Mouse (Mus musculus) adrenal gland, adult 2 months (tissue): ENCODE measurements around the gene Siah3. TPM values are rescaled to one million over a fixed set of nuclear protein-coding genes. Genes with fewer than 3 reads are reported as not detected.
A peak's percentile ranks its signal among the peaks of the same experiment; 100 is the strongest.

Experiments used
- DNase-seq: peaks from one replicate; pipeline ENCODE4 v3.0.0; 2021
- polyA plus RNA-seq: library from polyadenylated mRNA; depleted of rRNA; stranded (reverse); fragments of >200 nt; gene quantifications from 2 replicates; pipeline ENCODE4 v1.2.3, GENCODE M21; 2012; rRNA removed
- total RNA-seq, 2 experiments: library from RNA; stranded (reverse); gene quantifications; 2 replicates each; pipeline ENCODE4 v1.2.3; 2021

Gene Siah3
- total and polyA plus RNA-seq, 3 experiments, result 0.09 to 0.21 (median 0.13) TPM

GRCm38 (mm10) chr14:75519668-75520067 is 63.9 kb downstream of the Siah3 start:
- DNase-seq, result no peak

- DNase-seq, result no peak
Measured at GRCm38 (mm10) chr14:75524648-75525047, 68.9 kb downstream of the Siah3 start.

- DNase-seq, result no peak
Measured at GRCm38 (mm10) chr14:75525376-75526145, 69.8 kb downstream of the Siah3 start.

DNA sequence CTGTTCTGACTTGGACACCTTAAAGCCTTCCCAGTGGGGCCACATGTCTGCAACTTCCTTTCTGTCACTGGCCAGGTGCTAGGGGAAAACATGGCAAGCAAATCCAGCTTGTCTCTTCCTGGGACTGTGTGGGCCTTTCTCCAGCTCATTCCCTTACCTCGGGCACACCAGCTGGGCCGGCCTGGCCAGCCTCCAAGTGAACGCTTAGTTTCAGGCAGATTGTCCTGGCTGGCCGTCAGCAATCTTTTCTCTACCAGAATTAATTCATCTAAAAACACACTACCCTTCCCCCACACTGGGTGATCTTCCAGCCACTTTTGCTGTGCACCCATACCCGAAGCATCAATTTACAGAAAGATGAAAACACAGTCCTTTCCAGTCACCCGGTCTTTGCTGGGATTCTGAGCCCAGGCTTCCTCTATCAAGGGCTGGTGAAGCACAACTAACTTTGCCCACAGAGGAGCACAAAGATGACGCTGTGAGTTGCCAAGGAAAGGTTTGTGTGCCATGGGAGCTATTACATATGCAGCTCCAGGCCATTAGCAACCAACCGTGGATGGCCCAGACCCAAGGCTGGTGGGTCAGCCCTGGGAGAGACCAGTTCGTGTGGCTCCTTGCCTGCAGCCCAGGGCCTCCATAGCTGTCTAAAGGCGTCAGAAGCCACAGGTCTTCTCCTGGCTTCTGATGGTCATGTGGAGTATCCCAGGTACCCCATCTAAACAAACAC is 71.8 kb downstream of the Siah3 start:
- DNase-seq, result peak; percentile 31

GRCm38 (mm10) chr14:75530815-75531353 is 75.1 kb downstream of the Siah3 start:
- no peak for DNase-seq

GRCm38 (mm10) chr14:75539205-75539604 is 83.4 kb downstream of the Siah3 start:
- no peak for DNase-seq

GRCm38 (mm10) chr14:75540216-75540995 is 84.6 kb downstream of the Siah3 start:
- DNase-seq, result no peak

- DNase-seq, result no peak
Measured at GRCm38 (mm10) chr14:75540996-75541350, 85.2 kb downstream of the Siah3 start.

DNA sequence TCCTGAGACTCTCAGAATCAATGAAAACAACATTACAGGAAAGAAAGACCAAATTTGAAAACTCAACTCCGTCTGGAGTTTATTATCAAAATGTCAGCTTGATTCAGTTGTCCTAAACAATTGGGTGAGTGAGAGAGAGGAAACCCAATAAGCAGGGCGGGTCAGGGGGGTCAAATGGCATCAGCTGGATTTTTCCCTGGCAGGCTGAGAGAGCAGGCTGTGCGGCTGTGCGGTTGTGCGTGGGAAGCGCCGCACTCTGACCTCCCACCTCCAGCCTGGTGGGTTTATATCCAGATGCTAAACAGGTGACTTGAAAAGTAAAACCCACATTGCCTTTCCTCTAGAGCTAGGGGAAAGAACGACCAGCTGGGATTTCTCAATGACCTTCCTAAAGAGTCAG is 85.9 kb downstream of the Siah3 start:
- DNase-seq, result no peak

DNA sequence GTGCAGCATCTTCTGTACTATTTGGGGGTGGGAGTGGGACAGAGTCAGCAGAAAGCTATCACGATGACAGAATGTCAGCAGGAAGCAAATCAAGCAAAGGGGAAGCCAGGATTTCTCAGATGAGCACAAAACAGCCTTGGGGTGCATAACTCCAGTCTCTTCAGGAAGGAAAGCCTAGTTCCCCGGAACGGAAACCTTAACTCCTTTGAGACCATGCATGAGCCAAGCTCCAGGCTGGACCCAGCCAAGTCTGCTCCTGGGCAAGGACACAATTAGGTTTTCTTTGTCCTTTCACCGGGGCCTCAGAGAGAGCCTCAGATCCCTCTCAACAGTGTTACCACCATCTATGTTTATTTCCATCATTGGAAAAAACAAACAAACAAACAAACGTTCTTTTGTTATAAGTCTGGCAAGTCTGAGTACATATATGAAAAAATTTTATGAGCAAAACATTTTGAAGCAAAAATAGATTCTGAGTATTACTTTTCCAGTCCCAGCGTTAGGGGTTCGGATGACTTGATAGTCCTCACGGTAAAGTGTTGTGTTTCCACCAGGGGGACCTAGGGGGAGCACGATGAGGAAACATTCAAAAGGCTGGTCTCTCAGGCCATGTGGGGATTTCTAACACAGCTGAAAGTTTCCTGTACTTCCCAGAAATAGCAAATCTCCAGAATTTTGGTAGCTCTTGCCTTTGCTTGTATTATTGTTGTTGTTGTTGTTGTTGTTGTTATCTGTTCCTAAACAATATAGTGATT is 106.0 kb downstream of the Siah3 start:
- DNase-seq, result peak; percentile 2

GRCm38 (mm10) chr14:75565534-75566140 is 109.9 kb downstream of the Siah3 start:
- peak; percentile 44 for DNase-seq

- DNase-seq, result no peak
Measured at GRCm38 (mm10) chr14:75566303-75566702, 110.5 kb downstream of the Siah3 start.

DNA sequence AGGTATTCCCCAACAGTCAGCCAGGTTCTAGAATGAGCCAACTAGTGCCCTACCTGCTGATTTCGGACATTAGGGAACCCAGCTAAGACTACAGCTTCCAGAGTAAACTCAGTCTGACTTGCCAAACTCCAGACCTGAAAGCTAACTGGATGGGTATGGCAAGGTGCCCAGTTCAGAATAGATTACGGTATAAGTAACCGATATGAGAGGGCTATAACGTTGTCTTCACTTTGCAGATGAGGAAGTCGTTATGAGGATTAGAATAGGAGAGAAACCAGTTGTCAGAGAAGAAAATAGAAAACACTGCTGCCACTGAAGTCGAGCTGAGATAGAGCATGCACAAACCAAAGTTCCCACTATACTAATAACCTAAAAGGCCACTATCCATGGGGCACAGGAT is 123.2 kb downstream of the Siah3 start:
- DNase-seq, result no peak

Other genes with a start within 250 kb of the Siah3 start
- 1 to 10 TPM in 1 of 2 experiments, not detected in 1; 1.3 TPM for gene Cpb2, start 213.7 kb upstream of the Siah3 start, total RNA-seq
- gene Cpb2, start 213.7 kb upstream of the Siah3 start, polyA plus RNA-seq, result not detected in 2 replicates
- gene Zc3h13, start 171.6 kb upstream of the Siah3 start, total RNA-seq, result 10 to 100 TPM; 27.5 to 32.2 TPM
- gene Zc3h13, start 171.6 kb upstream of the Siah3 start, polyA plus RNA-seq, result 8.0 and 10.5 TPM in 2 replicates
- not detected for gene Spert, start 137.1 kb downstream of the Siah3 start, total RNA-seq
- not detected in 2 replicates for gene Spert, start 137.1 kb downstream of the Siah3 start, polyA plus RNA-seq
- not detected for gene Erich6b, start 186.3 kb downstream of the Siah3 start, total RNA-seq
- gene Erich6b, start 186.3 kb downstream of the Siah3 start, polyA plus RNA-seq, result not detected in 2 replicates